Mouse (Mus musculus): ENCODE data around the gene Myo15.
"Not testable (repeated sequence)": the region's sequence is repeated elsewhere in the genome, so short reads cannot be mapped to it uniquely, and the experiment has no call there.

Gene Myo15

DNA sequence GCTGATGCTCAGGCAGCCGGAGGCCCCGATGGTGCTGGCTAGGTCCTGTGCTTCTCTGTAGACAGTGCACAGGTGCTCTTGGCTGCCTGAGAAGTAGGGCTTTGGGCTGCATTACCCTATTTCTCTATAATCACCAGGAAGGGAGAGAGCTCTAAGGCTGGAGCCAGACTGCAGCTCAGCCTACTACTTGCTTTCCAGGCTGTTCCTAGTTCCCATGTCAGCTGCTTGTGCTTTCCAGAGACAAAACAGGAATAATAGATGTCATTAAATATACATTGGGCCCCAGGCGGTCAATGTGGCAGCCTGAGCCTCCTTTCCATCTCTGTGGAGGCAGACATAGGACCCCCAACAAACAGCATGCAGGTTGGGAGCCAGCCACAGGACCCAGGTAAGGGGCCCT is at the start of gene Myo15:
Myo15 (plus strand) TSS at position 301 of the 400 bp plus-strand sequence.
- no peak for DNase-seq (ENCODE audit: extremely low spot score, low read depth, low spot score)

DNA sequence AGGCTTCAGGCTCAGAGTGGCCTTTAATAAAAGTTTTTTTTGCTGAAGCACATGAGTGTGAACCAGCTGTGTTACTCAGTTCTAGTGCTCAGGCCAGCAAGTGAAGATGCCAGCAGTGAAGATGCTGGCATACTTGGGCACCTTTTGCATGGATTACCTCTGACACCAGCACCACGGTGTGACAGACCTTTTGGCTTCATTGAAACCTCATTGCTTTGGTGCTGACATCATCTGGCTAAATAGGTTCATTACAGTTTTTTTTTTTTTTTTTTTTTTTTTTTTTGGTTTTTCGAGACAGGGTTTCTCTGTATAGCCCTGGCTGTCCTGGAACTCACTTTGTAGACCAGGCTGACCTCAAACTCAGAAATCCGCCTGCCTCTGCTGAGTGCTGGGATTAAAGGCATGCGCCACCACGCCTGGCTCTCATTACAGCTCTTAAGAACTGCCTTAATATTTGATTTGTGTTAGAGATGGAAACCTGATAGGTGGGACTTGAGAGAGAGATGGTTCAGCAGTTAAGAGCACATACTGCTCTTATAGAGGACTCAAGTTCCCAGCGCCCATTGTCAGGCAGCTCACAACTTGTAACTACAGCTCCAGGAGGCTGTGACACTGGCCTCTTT is 47.0 kb upstream of the Myo15 start:
- no peak for DNase-seq (ENCODE audit: extremely low spot score, low read depth, low spot score)

DNA sequence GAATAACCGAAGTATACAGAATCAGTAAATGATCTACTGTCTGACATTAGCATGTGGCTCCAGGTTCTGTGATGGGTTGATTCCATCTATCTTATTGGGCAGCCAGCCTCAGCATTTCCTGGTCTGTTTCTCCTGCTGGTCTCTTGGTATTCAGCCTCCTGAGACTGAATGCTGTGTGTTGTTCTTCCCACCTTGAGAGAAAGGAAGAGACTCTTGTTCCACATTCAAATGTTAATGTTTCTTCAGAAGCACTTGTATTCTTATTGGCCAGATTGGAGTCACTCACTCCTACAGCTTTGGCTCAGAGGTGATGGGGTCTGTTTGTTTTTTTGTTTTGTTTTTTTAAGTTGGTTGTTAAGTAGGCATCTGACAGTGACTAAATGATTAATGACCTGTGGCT is 46.1 kb upstream of the Myo15 start:
- DNase-seq (ENCODE audit: extremely low spot score, low read depth, low spot score), result no peak

GRCm38 (mm10) chr11:60426417-60426816 is 42.7 kb upstream of the Myo15 start:
- no peak for DNase-seq (ENCODE audit: extremely low spot score, low read depth, low spot score)

DNA sequence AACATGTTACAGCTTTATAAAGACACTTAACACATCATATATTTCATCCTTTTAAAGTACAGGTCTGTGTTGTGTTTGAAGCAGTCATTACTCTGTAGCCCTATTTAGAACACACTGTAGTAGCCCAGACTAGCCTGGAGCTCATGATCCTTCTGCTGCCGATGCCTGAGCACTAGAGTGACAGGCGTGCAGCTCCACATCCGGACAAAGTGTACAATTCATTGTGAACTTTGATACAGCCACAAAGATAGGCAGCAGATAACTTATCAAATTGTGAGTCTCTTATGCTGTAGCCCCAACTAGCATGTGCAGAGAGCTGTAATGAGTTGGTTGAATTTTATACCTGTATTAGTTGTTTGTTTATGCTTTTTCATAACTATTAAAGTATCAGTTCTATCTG is 41.5 kb upstream of the Myo15 start:
- no peak for DNase-seq (ENCODE audit: extremely low spot score, low read depth, low spot score)

- no peak for DNase-seq (ENCODE audit: extremely low spot score, low read depth, low spot score)
These were observed 35.6 kb upstream of the Myo15 start for GRCm38 (mm10) chr11:60433501-60433900.

DNA sequence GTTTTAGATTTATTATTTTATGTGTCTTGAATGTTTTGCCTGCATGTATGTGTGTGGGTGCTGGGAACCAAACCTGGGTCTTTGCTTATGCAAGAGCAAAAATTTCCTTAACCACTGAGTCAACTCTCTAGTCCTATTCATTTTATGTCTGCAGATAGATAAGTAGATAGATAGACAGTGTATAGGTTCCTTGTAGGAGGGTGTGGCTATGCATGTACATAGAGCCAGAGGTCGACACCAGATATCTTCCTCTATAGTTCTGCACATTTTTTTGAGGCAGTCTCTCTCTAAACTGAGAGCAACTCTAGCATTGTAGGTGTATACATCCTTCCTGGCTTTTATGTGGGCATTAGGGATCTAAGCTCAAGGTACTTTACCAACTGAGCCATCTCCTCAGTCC is 34.0 kb upstream of the Myo15 start:
- no peak for DNase-seq (ENCODE audit: extremely low spot score, low read depth, low spot score)

GRCm38 (mm10) chr11:60436618-60437017 is 32.5 kb upstream of the Myo15 start:
- no peak for DNase-seq (ENCODE audit: extremely low spot score, low read depth, low spot score)

GRCm38 (mm10) chr11:60439621-60440020 is 29.5 kb upstream of the Myo15 start:
- not testable (repeated sequence) for DNase-seq (ENCODE audit: extremely low spot score, low read depth, low spot score)

- DNase-seq (ENCODE audit: extremely low spot score, low read depth, low spot score), result no peak
These were observed 29.0 kb upstream of the Myo15 start for GRCm38 (mm10) chr11:60440176-60440575.

DNA sequence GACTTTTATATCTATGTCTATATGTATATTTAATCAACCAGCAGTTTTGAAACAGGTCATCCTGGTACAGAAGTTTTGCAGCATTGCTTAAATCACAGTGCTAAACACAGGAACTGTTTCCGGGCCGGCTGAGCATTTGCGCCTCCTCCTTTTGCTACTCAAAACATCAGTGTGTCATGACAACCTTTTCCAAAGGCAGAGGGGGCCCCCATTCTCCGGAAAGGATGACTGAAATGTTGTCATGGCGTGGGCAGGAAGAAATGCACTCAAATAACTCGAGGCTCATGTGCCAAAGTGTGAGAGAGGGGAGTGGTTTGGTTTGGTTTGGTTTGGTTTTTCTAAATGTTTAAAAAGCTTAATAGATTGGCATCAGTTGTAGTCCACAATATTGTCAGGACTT is 26.2 kb upstream of the Myo15 start:
- no peak for DNase-seq (ENCODE audit: extremely low spot score, low read depth, low spot score)

DNA sequence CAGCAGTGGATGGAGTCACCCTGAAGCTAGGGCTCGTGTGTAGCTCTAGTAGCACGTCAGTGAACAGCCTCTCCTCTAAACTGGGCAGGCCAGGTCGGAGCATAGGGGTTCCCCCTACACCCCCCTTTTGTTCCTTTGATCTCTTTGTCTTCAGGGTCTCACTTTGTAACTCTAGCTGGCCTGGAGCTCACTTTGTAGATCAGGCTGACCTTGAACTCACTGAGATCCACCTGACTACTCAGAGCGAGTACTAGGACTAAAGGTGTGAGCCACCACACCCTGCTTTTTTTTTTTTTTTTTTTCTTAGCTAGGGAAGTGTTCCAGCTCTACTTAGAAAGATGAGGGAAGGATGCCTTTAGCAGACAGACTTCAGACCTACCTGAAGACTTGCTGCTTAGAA is 25.1 kb upstream of the Myo15 start:
- no peak for DNase-seq (ENCODE audit: extremely low spot score, low read depth, low spot score)

DNA sequence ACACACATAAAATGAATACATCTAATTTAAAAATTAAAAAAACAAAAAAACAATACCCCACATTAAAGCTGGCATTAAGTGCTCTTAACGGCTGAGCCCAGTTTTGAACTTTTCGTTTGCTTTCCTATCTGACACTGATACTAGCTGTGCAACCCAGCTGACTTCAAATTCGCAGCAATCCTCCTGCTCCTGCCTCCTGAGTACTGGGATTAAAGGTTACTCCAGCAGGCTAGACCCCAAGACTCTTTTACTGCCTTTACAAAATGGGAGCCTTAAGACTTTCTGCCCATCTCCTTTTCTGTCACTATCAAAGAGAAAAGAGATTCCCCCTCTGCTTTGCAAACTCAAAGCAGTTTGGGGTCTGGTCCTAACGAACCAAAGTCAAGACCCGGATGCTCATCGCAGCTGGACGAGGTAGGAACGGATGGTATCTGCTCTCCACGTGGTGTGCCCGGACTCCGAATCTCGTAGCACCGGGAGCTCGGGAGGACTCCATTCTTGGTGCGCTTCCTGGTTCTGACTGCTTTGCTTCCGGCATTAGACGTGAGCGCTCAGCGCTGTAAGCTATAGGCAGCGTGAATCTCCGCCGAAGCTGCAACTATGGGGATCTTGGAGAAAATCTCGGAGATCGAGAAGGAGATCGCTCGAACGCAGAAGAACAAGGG is 14.9 kb upstream of the Myo15 start, which contains the start of gene Drg2:
Drg2 (plus strand) TSS at position 512 of the 665 bp plus-strand sequence.
- DNase-seq (ENCODE audit: extremely low spot score, low read depth, low spot score), result peak; percentile 91

DNA sequence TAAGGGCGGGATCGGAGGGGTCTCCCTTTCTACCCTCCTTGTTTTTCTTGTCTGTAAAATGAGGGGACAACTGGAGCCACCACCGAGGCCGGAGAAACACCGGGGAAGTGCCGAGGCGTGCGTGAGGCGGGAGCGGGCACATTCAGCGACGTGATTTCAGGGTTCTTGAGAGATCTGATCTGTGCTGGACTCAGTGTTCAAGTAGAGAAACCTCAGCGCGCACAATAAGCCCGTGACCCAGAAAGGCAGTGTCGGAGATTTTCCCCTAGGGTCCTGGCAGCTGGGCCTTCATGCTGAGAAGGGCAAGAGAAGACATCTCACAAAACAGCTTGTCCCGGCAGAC is 14.4 kb upstream of the Myo15 start:
- no peak for DNase-seq (ENCODE audit: extremely low spot score, low read depth, low spot score)

GRCm38 (mm10) chr11:60457973-60458372 is 11.2 kb upstream of the Myo15 start:
- no peak for DNase-seq (ENCODE audit: extremely low spot score, low read depth, low spot score)

DNA sequence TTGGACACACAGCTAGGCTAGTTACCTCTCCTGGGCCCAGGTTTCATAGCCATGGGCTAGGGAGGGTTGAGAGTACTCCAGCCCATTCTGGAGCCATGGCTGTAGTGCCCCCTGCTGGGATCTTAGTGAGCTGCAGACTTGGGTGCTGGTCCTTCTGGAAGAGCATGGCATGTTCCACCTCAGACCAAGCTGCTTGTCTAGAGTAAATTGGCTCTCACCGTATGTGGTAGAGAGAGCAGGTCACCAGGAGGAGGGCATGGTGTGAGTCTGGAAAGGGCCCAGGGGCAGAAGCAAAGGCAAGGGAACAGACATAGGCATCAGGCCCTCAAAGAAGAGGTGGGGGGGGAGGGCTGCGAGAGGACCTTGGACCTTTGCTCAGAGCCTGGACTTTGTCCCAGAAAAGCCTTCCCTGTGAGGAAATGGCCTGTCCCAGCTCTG is 3.2 kb upstream of the Myo15 start:
- no peak for DNase-seq (ENCODE audit: extremely low spot score, low read depth, low spot score)

DNA sequence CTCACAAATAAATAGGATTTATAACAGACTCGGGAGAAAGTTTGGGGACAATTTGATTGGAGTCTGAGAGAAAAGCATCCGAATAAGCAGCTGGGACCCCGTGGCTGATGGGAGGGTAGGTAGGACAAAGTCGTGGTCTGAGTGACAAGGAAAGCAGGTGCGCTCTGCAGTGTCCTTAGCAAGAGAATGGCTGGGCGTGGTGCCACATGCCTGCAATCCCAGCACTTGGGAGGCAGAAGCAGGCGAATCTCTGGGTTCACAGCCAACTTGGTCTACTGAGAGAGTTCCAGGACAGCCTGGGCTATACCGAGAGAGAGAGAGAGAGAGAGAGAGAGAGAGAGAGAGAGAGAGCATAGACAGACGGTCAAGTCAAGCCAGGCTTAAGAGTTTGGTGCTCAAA is 1.6 kb downstream of the Myo15 start:
- no peak for DNase-seq (ENCODE audit: extremely low spot score, low read depth, low spot score)

DNA sequence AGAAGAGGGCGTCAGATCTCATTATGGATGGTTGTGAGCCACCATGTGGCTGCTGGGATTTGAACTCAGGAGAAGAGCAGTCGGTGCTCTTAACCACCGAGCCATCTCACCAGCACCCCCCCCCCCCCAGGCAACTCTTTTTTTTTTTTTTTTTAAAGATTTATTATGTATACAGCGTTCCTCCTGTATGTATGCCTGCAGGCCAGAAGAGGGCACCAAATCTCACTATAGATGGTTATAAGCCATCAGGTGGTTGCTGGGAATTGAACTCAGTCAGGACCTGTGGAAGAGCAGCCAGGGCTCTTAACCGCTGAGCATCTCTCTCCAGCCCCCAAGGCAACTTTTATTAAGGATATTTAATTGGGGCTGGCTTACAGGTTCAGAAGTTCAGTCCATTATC is 5.4 kb downstream of the Myo15 start:
- no peak for DNase-seq (ENCODE audit: extremely low spot score, low read depth, low spot score)

- DNase-seq (ENCODE audit: extremely low spot score, low read depth, low spot score), result no peak
These were observed 6.7 kb downstream of the Myo15 start for GRCm38 (mm10) chr11:60475668-60476362.

- DNase-seq (ENCODE audit: extremely low spot score, low read depth, low spot score), result no peak
These were observed 9.0 kb downstream of the Myo15 start for GRCm38 (mm10) chr11:60478121-60478520.

DNA sequence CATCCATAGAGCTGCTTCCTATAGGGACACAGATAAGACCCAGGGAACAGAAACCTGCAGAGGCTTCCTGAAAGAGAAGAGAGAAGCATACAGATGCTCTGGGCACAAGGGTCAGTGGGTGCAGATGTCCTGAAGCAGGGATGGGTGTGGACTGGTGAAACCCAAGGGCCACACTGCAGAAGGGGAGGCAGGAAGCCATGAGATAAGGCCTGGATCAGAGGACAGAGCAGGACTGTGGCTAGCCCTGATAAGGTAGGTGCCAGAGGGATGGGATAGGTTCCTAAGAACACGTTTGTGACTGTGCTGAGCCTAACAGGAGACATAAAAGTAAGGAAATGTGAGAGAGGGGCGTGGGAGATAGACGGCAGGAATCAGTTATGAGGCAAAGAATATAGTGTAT is 17.1 kb downstream of the Myo15 start:
- DNase-seq (ENCODE audit: extremely low spot score, low read depth, low spot score), result no peak

GRCm38 (mm10) chr11:60492726-60493125 is 23.6 kb downstream of the Myo15 start:
- no peak for DNase-seq (ENCODE audit: extremely low spot score, low read depth, low spot score)
